Mouse (Mus musculus) liver, embryonic 14.5 days (tissue): Measurements from ENCODE around the gene Ppm1e. TPM values are rescaled to one million over a fixed set of nuclear protein-coding genes. Genes with fewer than 3 reads are reported as not detected.

Experiments used
- ATAC-seq: fragments of 200-750 bp; cut with Nextera tagmentation; 2 replicates; pipeline ENCODE4 v1.8.0; 2017; ENCODE audit warnings: moderate number of reproducible peaks, mild to moderate bottlenecking, moderate library complexity; ENCODE audit not compliant: insufficient read depth
- DNase-seq, 3 experiments: peaks; one replicate each; pipeline ENCODE4 v3.0.0-alpha.2; 2012 to 2013; ENCODE audit warnings: low read depth in 3 of 3, low spot score in 3 of 3
- H3K27ac ChIP-seq: fragments of 300-500 bp; sonication (generic); 2 replicates; pipeline ENCODE4 v1.5.1; 2014; ENCODE audit warnings: moderate library complexity, mild to moderate bottlenecking, control low read depth, inconsistent platforms
- H3K27me3 ChIP-seq: fragments of 300-500 bp; sonication (generic); 2 replicates; pipeline ENCODE4 v1.6.1; 2014; ENCODE audit warnings: mild to moderate bottlenecking, low read length, moderate library complexity; ENCODE audit not compliant: control insufficient read depth, insufficient read depth
- H3K36me3 ChIP-seq: fragments of 300-500 bp; sonication (generic); replicated peaks from 2 replicates; pipeline ENCODE4 v1.6.1; 2014; ENCODE audit warnings: low read depth; ENCODE audit not compliant: control insufficient read depth, insufficient read depth
- H3K4me1 ChIP-seq, 2 experiments: fragments of 200-500 bp in 1 of 2; fragments of 300-500 bp in 1 of 2; sonication (generic) in 1 of 2; replicated peaks; 2 replicates each; pipeline ENCODE4 v1.6.1; 2012 to 2014; ENCODE audit warnings: antibody characterized with exemption in 1 of 2, inconsistent platforms in 1 of 2, low read length in 1 of 2; ENCODE audit not compliant: control insufficient read depth in 2 of 2, insufficient read depth in 2 of 2
- H3K4me2 ChIP-seq: fragments of 300-500 bp; sonication (generic); 2 replicates; pipeline ENCODE4 v1.6.1; 2014; ENCODE audit warnings: low read depth, mild to moderate bottlenecking, control low read depth, moderate library complexity
- H3K4me3 ChIP-seq, 2 experiments: fragments of 200-500 bp in 1 of 2; fragments of 300-500 bp in 1 of 2; sonication (generic) in 1 of 2; 2 replicates each; pipeline ENCODE4 v1.5.1; 2012 to 2014; ENCODE audit warnings: low read depth in 2 of 2, low read length in 2 of 2, mild to moderate bottlenecking in 2 of 2, control low read depth in 1 of 2, inconsistent platforms in 1 of 2, moderate library complexity in 1 of 2; ENCODE audit not compliant: insufficient read depth in 1 of 2
- H3K9ac ChIP-seq: fragments of 300-500 bp; sonication (generic); replicated peaks from 2 replicates; pipeline ENCODE4 v1.6.1; 2014; ENCODE audit warnings: mild to moderate bottlenecking, control low read depth, moderate library complexity
- H3K9me3 ChIP-seq: fragments of 300-500 bp; sonication (generic); 2 replicates; pipeline ENCODE4 v1.6.1; 2016; ENCODE audit warnings: low read length, mixed read lengths; ENCODE audit not compliant: control insufficient read depth
- CTCF ChIP-seq: IDR thresholded peaks from 2 replicates; pipeline ENCODE4 v1.5.1; 2016; ENCODE audit warnings: antibody characterized with exemption, low read depth, control low read depth
- EP300 ChIP-seq: IDR thresholded peaks from 2 replicates; pipeline ENCODE4 v1.6.1; 2016; ENCODE audit warnings: antibody characterized with exemption, low read depth
- WGBS: fragments of 180-500 bp; shearing (Covaris S2); extraction: QIAGEN DNeasy Blood & Tissue Kit; methylation state at CpG from one replicate; pipeline ENCODE4 v1.1.7; 2014; ENCODE audit not compliant: insufficient replicate concordance; 5-methylcytosine and 5-hydroxymethylcytosine counted together
- polyA plus RNA-seq, 2 experiments: library from polyadenylated mRNA; depleted of rRNA in 1 of 2; stranded (reverse) in 1 of 2; unstranded in 1 of 2; fragments of >200 nt; fragmentation: Nextera tagmentation in 1 of 2; extraction: Ambion mirVana in 1 of 2; gene quantifications; 2 replicates each; pipeline versions ENCODE4 v1.2.1 to v1.2.3; 2012 to 2014

Ppm1e gene
- polyA plus RNA-seq, 2 experiments: 1.7 to 2.0 TPM

- TF ChIP-seq EP300 (peak; percentile 69), CTCF (no peak)
- H3K9ac ChIP-seq: no peak overlapping the region
- H3K4me2 ChIP-seq: no peak overlapping the region
- peaks cover 10% of the 10 kb centered on the region for H3K27me3 ChIP-seq
- no peaks in the 10 kb centered on the region for H3K9me3 ChIP-seq
- DNase-seq: no peak
- H3K27ac ChIP-seq: no peak overlapping the region; the same call in 1 of the 2 replicates
- H3K4me1 ChIP-seq: peaks cover 34 to 38% of the 10 kb centered on the region in 2 experiments
- no peaks in the 10 kb centered on the region for H3K36me3 ChIP-seq
- no peak for ATAC-seq
- H3K4me3 ChIP-seq: no peak overlapping the region
- WGBS: 48% methylated on average over 5 of the region's 5 CpGs
Measured at GRCm38 (mm10) chr11:87365120-87365519, 6.3 kb upstream of the Ppm1e start.

DNA sequence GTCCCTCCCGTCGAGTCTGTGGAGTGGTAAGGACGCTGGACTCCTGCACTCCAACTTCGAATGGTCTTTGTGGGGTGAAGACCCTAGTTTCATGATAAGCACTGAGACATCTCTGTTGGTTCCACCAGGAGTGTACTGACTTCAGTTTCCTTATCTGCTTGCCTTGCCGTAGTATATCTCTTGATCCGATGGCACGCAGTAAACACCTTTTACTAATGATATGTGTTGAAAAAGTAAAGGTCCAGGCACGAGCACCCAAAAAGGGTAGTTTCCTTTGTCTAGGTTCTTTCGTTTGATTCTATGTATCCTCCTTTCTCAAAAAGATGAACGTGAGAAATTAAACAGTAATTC is 414 bp upstream of the Ppm1e start:
- no peaks in the 10 kb centered on the region for H3K36me3 ChIP-seq
- TF ChIP-seq CTCF (no peak), EP300 (no peak)
- no peak for DNase-seq
- peak overlapping the region; percentile 90 for H3K4me2 ChIP-seq
- H3K4me3 ChIP-seq: peak overlapping the region; percentile 72
- peaks cover 7 to 8% of the 10 kb centered on the region in 2 experiments for H3K4me1 ChIP-seq
- peak; percentile 14; the same call in 1 of the 2 replicates for ATAC-seq
- peaks cover 35% of the 10 kb centered on the region for H3K27me3 ChIP-seq
- no peak overlapping the region; the same call in 1 of the 2 replicates for H3K27ac ChIP-seq
- WGBS: 6% methylated on average over 10 of the region's 10 CpGs
- H3K9ac ChIP-seq: peak overlapping the region; percentile 81
- H3K9me3 ChIP-seq: no peaks in the 10 kb centered on the region

DNA sequence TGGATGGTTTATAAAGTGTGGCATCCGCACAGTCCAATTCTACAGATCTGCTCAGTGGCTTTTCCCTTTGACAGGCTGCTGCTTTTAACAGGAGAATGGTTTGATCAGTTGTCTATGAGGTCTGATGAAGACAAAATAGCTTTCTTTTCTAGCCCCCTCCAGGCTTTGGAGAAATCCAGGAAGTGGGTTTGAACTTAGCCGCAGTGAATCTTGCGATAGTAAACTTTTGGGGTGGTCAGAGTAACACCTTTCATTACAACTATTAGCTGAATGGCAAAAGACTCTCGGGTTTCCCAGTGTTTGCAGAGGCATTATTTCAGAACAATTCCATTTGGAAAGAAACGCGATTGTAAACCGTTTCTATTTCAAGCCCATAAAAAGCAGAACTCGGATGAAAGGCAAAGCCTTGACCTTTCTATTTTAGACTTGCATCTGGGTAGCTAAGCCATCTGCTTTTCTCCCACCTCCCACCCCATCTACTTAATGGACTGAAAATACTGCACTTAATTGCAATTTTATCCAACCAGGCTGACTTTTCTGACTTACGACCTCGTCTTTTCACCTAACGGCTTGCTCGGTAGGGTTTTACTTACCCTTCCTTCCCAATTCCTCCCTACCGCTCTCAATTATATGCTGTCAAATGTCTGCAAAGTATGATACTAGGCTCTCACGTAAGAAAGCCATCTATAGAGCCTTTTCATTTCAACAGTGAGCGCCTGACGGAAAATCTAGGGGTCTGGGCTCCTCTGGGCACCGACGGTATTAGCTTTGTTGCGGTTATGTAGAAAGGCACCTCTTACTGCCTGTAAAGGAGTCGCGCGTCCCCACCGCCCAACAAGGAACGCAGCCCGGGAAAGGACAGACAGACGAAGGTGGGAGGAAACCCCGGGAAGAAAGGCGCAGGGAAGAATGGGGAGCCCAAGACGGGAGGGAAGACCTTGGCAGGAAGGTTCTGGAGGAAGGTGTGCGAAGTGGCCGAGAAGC is 1.2 kb downstream of the Ppm1e start:
- Histone ChIP-seq H3K4me3 (peak overlapping the region; percentile 72), H3K4me2 (peak overlapping the region; percentile 90), H3K9ac (peak overlapping the region; percentile 81), H3K4me1 (peaks cover 7 to 8% of the 10 kb centered on the region in 2 experiments), H3K27ac (peak overlapping the region; percentile 3; the same call in 1 of the 2 replicates), H3K36me3 (no peaks in the 10 kb centered on the region), H3K27me3 (peaks cover 35% of the 10 kb centered on the region), H3K9me3 (no peaks in the 10 kb centered on the region)
- DNase-seq (no peak), ATAC-seq (no peak)
- 4% methylated on average over 31 of the region's 31 CpGs for WGBS
- TF ChIP-seq EP300 (no peak), CTCF (no peak)

- H3K9ac ChIP-seq: no peak overlapping the region
- no peak for ATAC-seq
- WGBS: 66% methylated on average over 1 of the region's 1 CpGs
- no peaks in the 10 kb centered on the region for H3K36me3 ChIP-seq
- H3K9me3 ChIP-seq: no peaks in the 10 kb centered on the region
- no peak for TF ChIP-seq EP300
- TF ChIP-seq CTCF: no peak
- peaks cover 22% of the 10 kb centered on the region for H3K27me3 ChIP-seq
- peaks cover 7 to 8% of the 10 kb centered on the region in 2 experiments for H3K4me1 ChIP-seq
- H3K4me3 ChIP-seq: no peak overlapping the region
- no peak overlapping the region for H3K4me2 ChIP-seq
- no peak overlapping the region for H3K27ac ChIP-seq
- DNase-seq: no peak
Measured at GRCm38 (mm10) chr11:87354861-87355260, 4.0 kb downstream of the Ppm1e start.

DNA sequence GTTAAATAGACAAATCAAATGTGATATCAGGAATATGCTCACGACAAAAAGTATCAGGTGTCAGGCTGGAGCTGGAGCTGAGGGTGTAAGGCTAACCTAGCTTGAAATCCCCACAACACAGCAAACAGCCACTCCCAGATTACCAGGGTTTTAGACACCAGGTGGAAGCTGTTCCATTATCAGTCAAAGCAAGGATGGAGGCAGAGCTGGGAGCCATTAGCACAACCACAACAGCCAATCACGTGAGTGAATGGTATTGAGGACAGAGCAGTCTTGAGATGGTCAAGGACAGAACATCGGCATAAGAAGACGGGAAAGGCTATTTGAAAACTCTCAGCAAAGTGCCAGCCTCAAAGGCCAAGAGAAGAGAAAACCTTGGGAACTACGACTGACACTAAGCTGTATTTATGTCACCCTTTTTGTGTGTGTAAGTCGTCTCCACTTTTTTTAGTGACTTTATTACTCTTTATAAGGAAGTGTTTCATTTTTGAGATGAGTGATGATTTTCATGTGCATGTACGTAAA is 5.1 kb downstream of the Ppm1e start:
- DNase-seq (no peak), ATAC-seq (no peak)
- no peak overlapping the region for H3K4me2 ChIP-seq
- H3K27me3 ChIP-seq: peaks cover 13% of the 10 kb centered on the region
- H3K9ac ChIP-seq: no peak overlapping the region
- TF ChIP-seq EP300: no peak
- TF ChIP-seq CTCF: no peak
- no peaks in the 10 kb centered on the region for H3K9me3 ChIP-seq
- no peak overlapping the region for H3K27ac ChIP-seq
- 73% methylated on average over 7 of the region's 7 CpGs for WGBS
- peaks cover 2 to 3% of the 10 kb centered on the region in 2 experiments; a peak in 1 of 4 replicates for H3K4me1 ChIP-seq
- H3K36me3 ChIP-seq: no peaks in the 10 kb centered on the region
- H3K4me3 ChIP-seq: no peak overlapping the region
